Mouse (Mus musculus) G1E (cell line): ENCODE measurements at regions not wholly inside any gene's neighbourhood (a gene's known extent, or its start where the extent isn't known, plus 50 kb on each side); places are given as distances from the start of the nearest gene placed in this dataset.

Experiments
- CTCF ChIP-seq: IDR thresholded peaks from 2 replicates; pipeline ENCODE4 v1.5.1; 2012; ENCODE audit warnings: low read depth, low read length, inconsistent platforms, mixed read lengths
- POLR2AphosphoS5 ChIP-seq: IDR thresholded peaks from 2 replicates; pipeline ENCODE4 v1.6.1; 2012; ENCODE audit warnings: low read depth, low read length, inconsistent platforms; ENCODE audit not compliant: insufficient replicate concordance
- TAL1 ChIP-seq: conservative IDR thresholded peaks from 2 replicates; pipeline ENCODE4 v1.6.1; 2012; ENCODE audit warnings: low read depth, low read length, inconsistent platforms, mixed read lengths

GRCm38 (mm10) chr8:115534030-115534429, 173.6 kb downstream of the Maf start:
- no peak for TF ChIP-seq CTCF
- TF ChIP-seq POLR2AphosphoS5: no peak
- TF ChIP-seq TAL1: no peak
